Mouse (Mus musculus) C2C12 (cell line): ENCODE results near the gene Zfp687.

Experiments
- CTCF ChIP-seq: IDR thresholded peaks from one replicate; pipeline ENCODE4 v1.5.1; 2011; ENCODE audit not compliant: control insufficient read depth, insufficient read depth, insufficient read length
- MAX ChIP-seq: IDR thresholded peaks from one replicate; pipeline ENCODE4 v1.6.1; 2011; ENCODE audit warnings: mild to moderate bottlenecking, control low read depth
- MYOD1 ChIP-seq: IDR thresholded peaks from one replicate; pipeline ENCODE4 v1.6.1; 2011; ENCODE audit warnings: low read depth; ENCODE audit not compliant: control insufficient read depth, insufficient read length
- MYOG ChIP-seq: IDR thresholded peaks from one replicate; pipeline ENCODE4 v1.6.1; 2011; ENCODE audit not compliant: control insufficient read depth, insufficient read length; ENCODE audit errors: extremely low read depth
- USF1 ChIP-seq: IDR thresholded peaks from one replicate; pipeline ENCODE4 v1.6.1; 2011; ENCODE audit warnings: low read depth, mild to moderate bottlenecking, control low read depth, moderate library complexity

DNA sequence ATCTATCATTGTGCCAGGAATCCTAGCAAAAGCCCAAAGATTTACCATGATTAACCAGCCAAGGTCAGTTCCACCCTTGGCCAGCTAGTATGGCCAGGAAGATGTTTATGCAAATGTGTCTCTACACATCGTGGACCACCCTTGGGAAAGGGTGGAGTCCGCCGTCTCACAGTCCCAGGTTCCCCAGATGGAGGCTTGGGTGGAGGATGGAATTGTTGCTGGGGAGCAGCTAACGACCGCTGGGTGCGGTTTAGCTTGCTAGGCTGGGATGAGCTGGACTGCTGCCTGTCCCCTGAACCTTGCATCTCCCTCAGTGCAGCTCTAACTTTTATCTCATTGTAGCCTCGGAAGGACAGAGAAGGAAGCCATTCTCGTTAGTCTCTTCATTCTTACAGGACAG, 55.4 kb downstream of the Zfp687 start:
- TF ChIP-seq CTCF: no peak
- no peak for TF ChIP-seq USF1
- no peak for TF ChIP-seq MAX
- TF ChIP-seq MYOD1: no peak
- no peak for TF ChIP-seq MYOG
